Mouse (Mus musculus) right cerebral cortex, adult 2 months (tissue): ENCODE measurements around the gene Sept9.
A peak's percentile ranks its signal among the peaks of the same experiment; 100 is the strongest.

ENCODE experiments used
- DNase-seq, 2 experiments: peaks; one replicate each; pipeline ENCODE4 v3.0.0; 2021 to 2022; ENCODE audit warnings: low spot score in 2 of 2

The Sept9 gene

DNA sequence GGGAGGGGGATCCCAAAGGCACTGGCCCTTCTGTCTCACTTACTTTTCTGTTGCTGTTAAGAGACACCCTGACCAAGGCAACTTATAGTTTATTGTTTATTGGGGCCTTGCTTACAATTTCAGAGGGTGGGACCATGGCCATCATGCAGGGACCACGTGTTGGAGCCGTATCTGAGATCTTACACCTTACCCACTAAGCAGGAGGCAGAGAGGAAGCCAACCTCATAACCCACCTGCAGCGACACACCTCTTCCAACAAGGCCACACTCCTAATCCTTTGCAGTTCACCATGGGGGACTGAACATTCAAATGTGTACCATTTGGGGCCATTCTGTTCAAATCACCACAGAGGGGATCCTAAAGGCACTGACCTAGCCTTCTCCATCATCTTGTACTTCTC lies 46.4 kb downstream of the Sept9 start:
- DNase-seq = no peak

DNA sequence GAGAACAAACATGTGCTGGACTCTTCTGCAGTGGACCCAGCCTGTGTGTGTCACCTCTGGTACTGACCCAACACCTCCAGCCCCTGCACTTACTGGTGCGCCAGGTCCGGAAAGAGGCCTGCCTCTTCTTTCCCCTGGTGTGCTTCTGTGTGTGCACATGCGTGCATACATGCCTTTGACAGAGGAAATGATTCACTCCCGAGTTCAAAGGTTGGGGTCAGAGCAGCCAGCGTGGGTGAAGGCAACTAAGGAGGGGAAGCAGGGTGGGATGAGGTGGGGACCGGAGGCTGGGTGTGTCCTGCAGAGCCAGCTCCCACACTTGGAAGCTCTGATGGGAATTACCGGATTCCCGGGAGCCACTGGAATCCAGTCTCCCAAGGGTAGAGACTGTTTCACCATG lies 46.8 kb downstream of the Sept9 start:
- no peak for DNase-seq

DNA sequence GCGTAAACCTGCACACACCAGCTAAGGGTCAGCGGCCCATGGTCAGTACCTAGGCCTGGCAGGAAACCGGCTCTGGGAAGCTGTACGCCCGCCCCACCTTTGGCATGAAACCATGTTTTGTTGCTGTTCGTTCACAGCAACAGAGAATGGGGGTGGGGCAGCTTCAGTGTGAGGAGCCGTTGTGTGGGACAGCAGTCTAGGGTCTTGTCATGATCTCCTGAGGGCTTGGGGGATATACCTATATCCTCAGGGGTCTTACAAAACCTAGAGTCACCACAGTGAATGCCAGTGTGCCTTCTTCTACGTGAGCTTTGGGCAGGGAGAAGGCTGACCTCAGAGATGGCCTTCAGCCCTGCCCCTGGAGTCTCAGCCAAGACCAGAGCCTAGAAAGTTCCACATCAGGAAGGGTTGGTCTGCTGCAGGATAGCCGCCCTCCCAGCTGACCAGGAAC lies 47.5 kb downstream of the Sept9 start:
- no peak for DNase-seq

DNA sequence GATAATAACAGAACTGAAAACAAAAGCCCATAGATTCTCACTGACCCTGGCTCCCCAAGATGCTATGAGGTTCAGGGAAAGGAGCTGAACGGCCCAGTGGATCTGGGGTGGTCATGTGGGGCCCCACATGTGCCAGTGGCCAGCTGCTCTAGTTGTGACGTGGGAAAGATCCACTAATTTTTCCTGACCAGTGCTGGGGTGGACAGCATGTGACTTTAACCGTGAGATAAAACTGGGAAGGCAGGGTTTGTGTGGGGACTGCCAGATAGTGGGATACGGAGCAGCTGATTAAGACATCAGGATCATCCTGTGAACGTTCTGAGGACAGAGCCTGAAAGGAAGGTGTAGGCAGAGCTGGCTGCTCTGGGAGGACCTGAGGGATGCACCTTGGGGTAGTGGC lies 48.1 kb downstream of the Sept9 start:
- DNase-seq = no peak

GRCm38 (mm10) chr11:117248734-117249248 lies 49.3 kb downstream of the Sept9 start:
- DNase-seq = peak; percentile 46 to 59

GRCm38 (mm10) chr11:117249282-117249984 lies 50.0 kb downstream of the Sept9 start:
- DNase-seq = no peak

GRCm38 (mm10) chr11:117249985-117250928 lies 50.8 kb downstream of the Sept9 start:
- no peak for DNase-seq

DNA sequence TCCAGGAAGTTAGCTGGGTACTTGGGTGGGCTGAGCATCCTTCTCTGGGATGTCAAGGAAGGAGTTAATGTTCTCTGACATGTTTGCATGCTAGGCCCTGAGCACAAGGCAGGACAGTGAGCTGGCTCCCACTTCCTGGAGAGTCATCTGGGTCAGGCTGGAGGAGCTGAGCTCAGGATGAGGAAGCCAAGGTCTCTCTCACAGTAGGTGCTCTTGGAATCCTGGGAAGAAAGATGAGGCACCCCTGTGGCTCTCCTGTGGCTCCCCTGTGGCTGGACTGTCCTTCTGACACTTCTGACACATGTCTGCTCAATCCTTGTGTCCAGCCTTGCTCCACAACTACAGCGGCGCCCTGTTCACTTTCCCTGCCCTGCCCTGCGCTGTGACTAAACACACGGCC lies 52.3 kb downstream of the Sept9 start:
- DNase-seq = no peak

DNA sequence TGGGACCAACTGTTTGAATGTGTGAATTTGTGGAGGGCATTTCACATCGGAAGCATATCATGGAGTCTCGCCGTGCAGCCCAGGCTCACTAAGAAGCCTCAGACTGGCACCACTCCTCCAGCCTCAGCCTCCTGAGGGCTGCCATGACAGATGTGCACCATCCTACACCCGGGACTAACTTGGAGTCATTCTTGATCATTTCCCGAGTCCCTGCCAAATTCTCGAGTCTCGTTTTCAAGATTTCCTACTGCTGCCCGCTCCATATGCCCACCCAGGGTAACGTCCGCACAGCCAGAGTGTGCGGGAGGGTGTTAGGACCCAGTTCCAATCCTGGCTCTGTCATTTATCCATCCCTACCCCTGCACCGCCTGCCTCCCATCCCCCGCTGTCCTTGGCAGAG lies 53.4 kb downstream of the Sept9 start:
- DNase-seq = peak; percentile 49 to 54

DNA sequence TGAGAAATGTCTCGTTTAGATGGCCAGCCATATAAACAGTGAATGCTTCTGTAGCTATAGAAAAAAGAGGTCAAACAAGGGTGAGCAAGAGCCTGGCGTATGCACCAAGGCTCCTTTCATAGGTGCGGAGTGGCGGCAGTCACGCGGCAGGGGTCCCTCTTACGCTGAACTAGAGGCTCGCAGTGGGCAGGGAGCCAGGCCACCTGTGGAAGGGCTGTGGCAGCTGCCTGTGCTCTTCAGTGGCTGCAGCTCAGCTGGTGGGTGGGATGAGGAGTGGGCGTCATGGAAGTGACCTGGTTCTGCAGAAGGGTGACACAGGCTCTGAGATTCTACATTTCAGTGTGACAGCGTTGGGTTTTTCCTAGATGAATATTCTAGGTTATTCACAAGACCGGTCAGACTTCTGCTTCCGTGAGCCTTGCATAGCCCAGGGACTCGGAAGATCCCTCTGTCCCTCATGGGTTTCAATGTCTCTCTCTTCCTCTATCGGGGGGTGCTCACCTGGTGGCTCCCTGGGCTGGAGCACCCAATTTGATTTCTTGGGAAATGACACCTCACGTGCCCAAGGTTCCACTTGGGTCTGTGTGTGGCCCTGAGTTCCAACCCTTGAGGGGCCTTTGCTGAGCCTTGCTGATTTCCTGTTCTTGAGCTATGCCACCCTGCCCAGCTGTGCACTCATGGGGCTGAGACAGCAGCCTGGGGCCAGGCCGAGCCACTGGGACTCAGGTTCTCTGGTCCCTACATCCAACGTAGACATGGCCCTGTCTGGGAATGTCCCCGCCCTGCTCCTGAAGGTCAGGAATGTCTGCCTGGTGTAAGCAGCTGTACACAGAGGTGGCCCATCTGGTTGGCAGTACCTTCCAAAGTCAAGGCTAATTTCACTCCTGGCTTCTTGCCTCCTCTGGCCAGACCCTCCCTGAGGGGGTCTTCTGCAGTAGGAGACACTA lies 55.0 kb downstream of the Sept9 start:
- no peak for DNase-seq

DNA sequence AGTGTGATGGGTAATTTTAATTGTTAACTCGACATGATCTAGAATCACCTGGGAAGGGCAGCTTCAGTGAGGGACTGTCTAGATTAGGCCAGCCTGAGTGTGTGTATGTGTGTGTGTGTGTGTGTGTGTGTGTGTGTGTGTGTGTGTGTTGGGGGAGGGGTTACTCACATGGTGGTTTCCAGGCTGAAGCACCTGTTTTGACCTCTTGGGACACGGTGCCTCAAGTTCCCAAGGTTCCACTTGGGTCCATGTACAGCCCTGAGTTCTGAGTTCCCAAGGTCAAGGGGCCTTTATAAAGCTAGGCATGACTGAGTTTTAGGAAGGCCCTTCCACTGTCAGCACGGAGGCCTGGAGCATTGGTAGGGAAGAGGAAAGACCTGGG lies 55.6 kb downstream of the Sept9 start:
- DNase-seq = no peak

DNA sequence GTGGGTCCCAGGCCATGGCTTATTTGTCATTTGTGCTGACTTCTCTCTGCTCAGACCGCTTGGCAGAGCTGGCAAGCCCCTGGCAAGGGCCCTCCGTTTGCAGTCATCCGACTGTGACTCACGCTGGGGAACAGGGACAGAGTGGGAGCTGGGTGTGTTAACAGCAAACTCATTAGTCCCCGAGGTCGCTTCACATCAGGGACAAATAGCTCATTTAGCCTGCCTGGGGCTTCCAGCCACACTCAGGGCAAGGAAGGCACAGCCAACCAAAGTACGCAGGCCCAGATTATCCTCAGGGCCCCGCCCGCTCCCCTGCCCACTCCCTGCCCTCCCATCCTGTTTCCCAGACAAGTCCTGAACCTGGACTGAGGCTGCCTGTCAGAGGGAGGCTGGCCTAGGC lies 56.6 kb downstream of the Sept9 start:
- DNase-seq = peak; percentile 52 to 56

- no peak for DNase-seq
Observed at GRCm38 (mm10) chr11:117256840-117257239, 57.4 kb downstream of the Sept9 start.

- DNase-seq = no peak
Observed at GRCm38 (mm10) chr11:117257266-117257665, 57.8 kb downstream of the Sept9 start.

GRCm38 (mm10) chr11:117257842-117258241 lies 58.4 kb downstream of the Sept9 start:
- DNase-seq = no peak

GRCm38 (mm10) chr11:117259178-117259960 lies 59.9 kb downstream of the Sept9 start:
- peak; percentile 26 to 59 for DNase-seq

DNA sequence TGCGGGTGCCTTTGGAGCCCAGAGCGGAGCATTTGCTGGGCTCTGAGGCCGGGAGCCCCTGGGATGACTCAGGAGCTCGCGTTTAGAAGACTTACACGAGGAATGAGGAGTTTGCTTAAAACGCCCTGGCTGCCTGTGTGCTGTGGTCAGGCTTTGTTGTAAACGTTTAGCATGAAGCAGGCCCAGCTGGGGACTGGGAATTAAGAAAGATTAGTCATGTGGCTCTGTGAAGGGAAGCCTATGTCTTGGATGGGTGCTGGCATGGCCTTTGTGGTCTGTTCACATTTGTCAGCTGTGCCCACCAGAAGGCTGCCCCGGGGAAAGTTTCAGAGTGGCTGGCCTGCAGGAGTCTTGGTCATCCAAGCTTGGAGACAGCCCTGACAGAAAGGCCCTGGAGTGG lies 61.2 kb downstream of the Sept9 start:
- no peak for DNase-seq

GRCm38 (mm10) chr11:117263096-117263808 lies 63.8 kb downstream of the Sept9 start:
- no peak for DNase-seq

DNA sequence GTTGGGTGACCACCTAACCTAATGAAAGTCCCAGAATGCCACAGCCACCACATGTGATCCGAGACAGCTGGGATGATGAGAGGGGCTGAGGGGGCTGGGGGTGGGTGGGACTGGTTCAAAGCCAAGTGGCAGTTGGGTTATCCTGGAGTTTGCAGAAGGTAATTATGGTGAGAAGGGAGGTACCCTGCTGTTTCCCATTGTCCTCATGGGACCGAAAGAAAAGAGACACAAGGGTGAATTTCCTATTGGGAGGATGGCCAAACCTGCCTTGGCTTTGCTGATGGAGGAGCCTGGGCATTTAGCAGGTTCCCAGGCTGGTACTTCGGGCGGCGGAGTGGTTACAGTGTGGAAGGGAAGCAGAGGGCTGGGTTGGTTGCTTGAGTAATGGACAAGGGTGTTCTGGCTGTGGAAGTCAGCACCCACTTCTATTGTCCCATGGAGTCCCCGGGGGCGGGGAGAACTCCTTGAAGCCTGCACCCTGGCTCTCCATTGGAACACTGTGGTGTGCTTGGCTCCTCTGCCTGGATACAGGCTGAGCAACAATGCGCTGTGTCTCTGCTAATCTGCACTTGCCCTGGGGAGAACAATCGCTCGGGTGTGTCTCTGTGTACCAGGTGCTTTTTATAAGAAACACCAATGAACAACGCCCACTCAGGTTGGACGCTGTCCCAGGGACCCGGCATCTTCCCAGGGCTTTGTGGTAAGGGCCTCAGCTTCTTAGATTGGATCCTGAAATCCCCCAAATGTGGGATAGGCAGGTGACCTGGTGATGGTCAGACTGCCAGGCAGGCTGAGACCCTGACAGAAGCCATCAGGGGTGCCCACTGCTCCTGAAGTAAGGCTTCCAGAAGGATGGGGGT lies 64.9 kb downstream of the Sept9 start:
- peak; percentile 50 to 60 for DNase-seq
